Comparison of ENCODE assay signal across 24 mouse cellular contexts in genomic region chr4:29303951-29304350, GRCm38 (mm10).
A peak's percentile ranks its signal among the peaks of the same experiment; 100 is the strongest.
DNase-seq lines count a peak whose midpoint lies in the region; ATAC-seq and TF ChIP-seq lines count a peak whose summit lies in the region.
"Had no signal": no experiment of that assay in that cellular context is flagged by ENCODE, and none has a peak within 500 bp of the region (broad histone marks: within the 10 kb centered on the region; RNA-seq: fewer than 3 reads in every experiment).

No protein-coding gene starts in this region.

- no peak for TF ChIP-seq CTCF in lung, postnatal 0 days (IDR thresholded peaks at IDR 0.05)

- no peaks in the 10 kb centered on the region for H3K36me3 ChIP-seq in lung, postnatal 0 days (ENCODE audit: insufficient read depth, low read length)
- H3K36me3 ChIP-seq in ES-E14 (ENCODE audit: control insufficient read depth, insufficient read depth, low read length, poor library complexity, severe bottlenecking): no peaks in the 10 kb centered on the region
- no peaks in the 10 kb centered on the region for H3K36me3 ChIP-seq in intestine, embryonic 15.5 days
- H3K36me3 ChIP-seq: embryonic facial prominence, embryonic 13.5 days; embryonic facial prominence, embryonic 15.5 days; forebrain, embryonic 10.5 days; forebrain, embryonic 12.5 days had no signal

- TF ChIP-seq EP300 in lung, postnatal 0 days (IDR thresholded peaks at IDR 0.05): no peak

- H3K9me3 ChIP-seq in lung, postnatal 0 days (ENCODE audit: low read length): no peaks in the 10 kb centered on the region
- H3K9me3 ChIP-seq in ES-E14 (ENCODE audit: control insufficient read depth, insufficient read depth, low read depth, low read length): no peaks in the 10 kb centered on the region
- no peaks in the 10 kb centered on the region for H3K9me3 ChIP-seq in intestine, embryonic 15.5 days
- H3K9me3 ChIP-seq: embryonic facial prominence, embryonic 13.5 days; embryonic facial prominence, embryonic 15.5 days; forebrain, embryonic 10.5 days; forebrain, embryonic 12.5 days had no signal

- H3K4me1 ChIP-seq in lung, postnatal 0 days (ENCODE audit: insufficient read depth, low read depth, low read length): no peaks in the 10 kb centered on the region
- H3K4me1 ChIP-seq in ES-E14 (ENCODE audit: control insufficient read depth in 2 of 2, insufficient read depth in 2 of 2, low read length in 2 of 2, poor library complexity in 1 of 2): no peaks in the 10 kb centered on the region
- H3K4me1 ChIP-seq in intestine, embryonic 15.5 days (replicated peaks): no peaks in the 10 kb centered on the region
- H3K4me1 ChIP-seq: embryonic facial prominence, embryonic 13.5 days; embryonic facial prominence, embryonic 15.5 days; forebrain, embryonic 10.5 days; forebrain, embryonic 12.5 days had no signal

- no peaks in the 10 kb centered on the region for H3K27me3 ChIP-seq in lung, postnatal 0 days (replicated peaks; ENCODE audit: insufficient read depth, low read length)
- H3K27me3 ChIP-seq in intestine, embryonic 15.5 days (replicated peaks): no peaks in the 10 kb centered on the region
- H3K27me3 ChIP-seq: embryonic facial prominence, embryonic 13.5 days; embryonic facial prominence, embryonic 15.5 days; forebrain, embryonic 12.5 days had no signal

- no peak for ATAC-seq in lung, postnatal 0 days
- peak; percentile 85 for ATAC-seq in intestine, embryonic 15.5 days
- ATAC-seq: activated CD4-positive, CD25-positive, alpha-beta regulatory T cell, adult 4 months; forebrain, embryonic 14.5 days; forebrain, embryonic 16.5 days had no signal

- H3K9ac ChIP-seq in lung, postnatal 0 days (replicated peaks; ENCODE audit: low read depth): no peak overlapping the region
- H3K9ac ChIP-seq in ES-E14 (ENCODE audit: insufficient read depth, low read depth, low read length, poor library complexity, severe bottlenecking): no peak overlapping the region
- no peak overlapping the region for H3K9ac ChIP-seq in intestine, embryonic 15.5 days
- H3K9ac ChIP-seq: embryonic facial prominence, embryonic 13.5 days; embryonic facial prominence, embryonic 15.5 days; forebrain, embryonic 12.5 days had no signal

- in situ Hi-C loops in ES-E14 (cut with MboI; ENCODE audit: low sequenced_read_pairs in 2 of 2, unreplicated experiment in 2 of 2): no loop called here

- peak; percentile 11 for DNase-seq in lung, postnatal 0 days (ENCODE audit: low spot score)
- no peak for DNase-seq in lung, postnatal 36 days
- DNase-seq in ES-E14 (ENCODE audit: low read depth, low spot score): no peak
- peak; percentile 6 for DNase-seq in mesoderm, embryonic 11.5 days (ENCODE audit: low read depth, low spot score)
- no peak for DNase-seq in embryo, embryonic 9.5 days (ENCODE audit: extremely low spot score)
- DNase-seq in ovary, adult 18-20 months (ENCODE audit: low spot score): no peak
- no peak for DNase-seq in left cerebral cortex, adult 11 months (ENCODE audit: low spot score)
- DNase-seq: adrenal gland, adult 8-10 months; adrenal gland, postnatal 14 days; adrenal gland, postnatal 36 days; cerebellum, adult 11-12 months; cerebellum, adult 2 months; cerebellum, adult 9-10 months; cerebellum, postnatal 10 days; cerebellum, postnatal 25 days had no signal

- H3K4me2 ChIP-seq in lung, postnatal 0 days (replicated peaks; ENCODE audit: low read depth, low read length): no peak overlapping the region
- no peak overlapping the region for H3K4me2 ChIP-seq in intestine, embryonic 15.5 days (replicated peaks)
- H3K4me2 ChIP-seq: embryonic facial prominence, embryonic 13.5 days; embryonic facial prominence, embryonic 15.5 days; forebrain, embryonic 12.5 days had no signal

- no peak overlapping the region for H3K4me3 ChIP-seq in lung, postnatal 0 days (ENCODE audit: low read depth, low read length)
- H3K4me3 ChIP-seq in ES-E14 (ENCODE audit: insufficient read depth in 1 of 2, low read depth in 1 of 2, low read length in 2 of 2, poor library complexity in 1 of 2, severe bottlenecking in 1 of 2): no peak overlapping the region
- H3K4me3 ChIP-seq in intestine, embryonic 15.5 days (replicated peaks): no peak overlapping the region
- H3K4me3 ChIP-seq: embryonic facial prominence, embryonic 13.5 days; embryonic facial prominence, embryonic 15.5 days; erythroblast, embryonic 14.5 days; forebrain, embryonic 10.5 days; forebrain, embryonic 12.5 days had no signal

- H3K27ac ChIP-seq in lung, postnatal 0 days (ENCODE audit: low read length): no peak overlapping the region
- no peak overlapping the region for H3K27ac ChIP-seq in ES-E14 (ENCODE audit: insufficient read depth, low read depth, low read length, poor library complexity, severe bottlenecking)
- no peak overlapping the region for H3K27ac ChIP-seq in intestine, embryonic 15.5 days
- H3K27ac ChIP-seq: embryonic facial prominence, embryonic 13.5 days; embryonic facial prominence, embryonic 15.5 days; forebrain, embryonic 10.5 days; forebrain, embryonic 12.5 days had no signal

TF ChIP-seq in ES-E14, 5 proteins besides CTCF, POLR2A, EP300 and RAD21:
- TF ChIP-seq MAFK (IDR thresholded peaks at IDR 0.05; ENCODE audit: insufficient read depth, low read depth, low read length): peak; percentile 31; the same call in 1 of the 2 replicates
- TF ChIP-seq HCFC1 (IDR thresholded peaks at IDR 0.05; ENCODE audit: borderline replicate concordance, insufficient read depth, low read length): no peak

Comparison
In these comparisons a context has a peak if more than half of its experiments do, and no peak if none do; other contexts are left out.
1. DNase-seq: peak in lung, postnatal 0 days (single experiment) and mesoderm, embryonic 11.5 days (single experiment); none in lung, postnatal 36 days (single experiment), ES-E14 (single experiment), embryo, embryonic 9.5 days (single experiment), ovary, adult 18-20 months (single experiment) and left cerebral cortex, adult 11 months (single experiment).